Mouse (Mus musculus): ENCODE data around the gene Plekha4. TPM values are rescaled to one million over a fixed set of nuclear protein-coding genes. Genes with fewer than 3 reads are reported as not detected.

The Plekha4 gene
- polyA plus RNA-seq, 1 experiment, result 12.9 TPM

DNA sequence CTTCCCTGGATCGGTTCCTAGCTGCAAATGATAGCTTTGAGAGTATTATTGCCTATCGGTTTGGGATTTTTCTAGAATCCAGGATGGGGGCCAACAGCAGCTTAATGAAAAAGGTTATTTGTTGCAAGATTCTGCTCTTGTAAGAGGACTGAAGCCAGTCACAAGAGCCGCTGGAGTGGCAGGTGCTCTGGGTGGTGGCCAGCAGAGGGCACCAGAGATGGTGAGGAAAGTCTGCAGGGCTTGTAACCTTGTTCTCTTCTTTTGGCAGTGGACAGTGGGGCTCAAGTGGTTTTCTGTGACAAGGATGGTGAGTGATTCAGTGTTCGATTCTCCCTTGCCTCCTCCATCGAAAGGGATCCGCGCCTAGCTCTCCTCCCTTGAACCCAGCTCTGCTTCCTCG lies 29.7 kb downstream of the Plekha4 start:
- peaks cover 2% of the 10 kb centered on the region for H3K4me1 ChIP-seq (ENCODE audit: control insufficient read depth, insufficient read depth, low read length)
- TF ChIP-seq POLR2A (IDR thresholded peaks at IDR 0.05; ENCODE audit: control insufficient read depth, low read depth, low read length) (no peak), CTCF (IDR thresholded peaks at IDR 0.05; ENCODE audit: control insufficient read depth, insufficient read depth, insufficient replicate concordance, low read depth, low read length) (peak; percentile 70; the same call in 1 of the 2 replicates)
- H3K36me3 ChIP-seq (ENCODE audit: control insufficient read depth, insufficient read depth, low read length), result no peaks in the 10 kb centered on the region
- no peaks in the 10 kb centered on the region for H3K27me3 ChIP-seq (ENCODE audit: control insufficient read depth, insufficient read depth, low read length)
- H3K4me3 ChIP-seq (ENCODE audit: control insufficient read depth, low read depth, low read length), result no peak overlapping the region
- no peak overlapping the region for H3K27ac ChIP-seq (ENCODE audit: control insufficient read depth, insufficient read depth, low read depth, low read length)

DNA sequence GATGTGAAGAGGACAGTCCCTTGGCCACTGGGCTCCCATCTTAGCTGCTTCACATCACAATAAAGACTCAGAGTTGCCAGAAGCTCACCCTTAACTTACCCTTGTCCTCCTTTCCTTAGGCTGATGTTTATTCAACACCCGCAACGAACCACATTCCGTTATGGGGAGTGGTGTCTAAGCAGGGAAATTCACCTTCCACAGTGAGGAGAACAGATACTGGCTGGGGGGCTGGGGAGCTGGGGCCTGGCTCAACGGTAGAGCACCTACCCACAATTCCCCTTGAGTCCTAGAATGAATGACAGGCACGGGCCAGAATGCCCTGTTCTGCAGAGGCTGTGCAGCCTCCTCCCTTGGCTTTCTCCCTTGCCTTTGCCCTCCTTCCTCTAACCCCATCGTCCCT lies 32.8 kb downstream of the Plekha4 start:
- H3K4me3 ChIP-seq (ENCODE audit: control insufficient read depth, low read depth, low read length), result no peak overlapping the region
- no peak overlapping the region for H3K27ac ChIP-seq (ENCODE audit: control insufficient read depth, insufficient read depth, low read depth, low read length)
- no peaks in the 10 kb centered on the region for H3K36me3 ChIP-seq (ENCODE audit: control insufficient read depth, insufficient read depth, low read length)
- H3K4me1 ChIP-seq (ENCODE audit: control insufficient read depth, insufficient read depth, low read length), result peaks cover 8% of the 10 kb centered on the region
- TF ChIP-seq POLR2A (IDR thresholded peaks at IDR 0.05; ENCODE audit: control insufficient read depth, low read depth, low read length), result no peak
- no peak for TF ChIP-seq CTCF (IDR thresholded peaks at IDR 0.05; ENCODE audit: control insufficient read depth, insufficient read depth, insufficient replicate concordance, low read depth, low read length)
- no peaks in the 10 kb centered on the region for H3K27me3 ChIP-seq (ENCODE audit: control insufficient read depth, insufficient read depth, low read length)

DNA sequence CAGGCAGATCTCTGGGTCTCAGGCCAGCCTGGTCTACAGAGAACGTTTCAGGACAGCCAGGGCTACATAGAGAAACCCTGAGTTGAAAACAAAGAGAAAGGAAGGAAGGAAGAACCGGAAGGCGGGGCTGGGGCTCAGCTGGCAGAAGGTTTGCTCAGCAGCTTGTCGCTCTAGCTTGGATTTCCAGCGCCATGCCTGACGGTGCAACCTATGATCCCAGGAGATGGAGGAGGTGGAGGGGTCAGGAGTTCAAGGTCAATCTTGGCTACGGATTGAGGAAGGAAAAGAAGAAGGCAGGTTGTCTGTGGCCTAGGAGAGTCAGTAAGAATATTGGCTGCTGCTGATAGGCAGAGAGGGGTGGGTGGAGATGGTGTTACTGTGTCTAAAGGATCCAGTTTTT lies 34.1 kb downstream of the Plekha4 start:
- Histone ChIP-seq H3K4me1 (ENCODE audit: control insufficient read depth, insufficient read depth, low read length) (peaks cover 8% of the 10 kb centered on the region), H3K36me3 (ENCODE audit: control insufficient read depth, insufficient read depth, low read length) (no peaks in the 10 kb centered on the region), H3K4me3 (ENCODE audit: control insufficient read depth, low read depth, low read length) (no peak overlapping the region), H3K27ac (ENCODE audit: control insufficient read depth, insufficient read depth, low read depth, low read length) (no peak overlapping the region), H3K27me3 (ENCODE audit: control insufficient read depth, insufficient read depth, low read length) (no peaks in the 10 kb centered on the region)
- no peak for TF ChIP-seq POLR2A (IDR thresholded peaks at IDR 0.05; ENCODE audit: control insufficient read depth, low read depth, low read length)
- TF ChIP-seq CTCF (IDR thresholded peaks at IDR 0.05; ENCODE audit: control insufficient read depth, insufficient read depth, insufficient replicate concordance, low read depth, low read length), result no peak

DNA sequence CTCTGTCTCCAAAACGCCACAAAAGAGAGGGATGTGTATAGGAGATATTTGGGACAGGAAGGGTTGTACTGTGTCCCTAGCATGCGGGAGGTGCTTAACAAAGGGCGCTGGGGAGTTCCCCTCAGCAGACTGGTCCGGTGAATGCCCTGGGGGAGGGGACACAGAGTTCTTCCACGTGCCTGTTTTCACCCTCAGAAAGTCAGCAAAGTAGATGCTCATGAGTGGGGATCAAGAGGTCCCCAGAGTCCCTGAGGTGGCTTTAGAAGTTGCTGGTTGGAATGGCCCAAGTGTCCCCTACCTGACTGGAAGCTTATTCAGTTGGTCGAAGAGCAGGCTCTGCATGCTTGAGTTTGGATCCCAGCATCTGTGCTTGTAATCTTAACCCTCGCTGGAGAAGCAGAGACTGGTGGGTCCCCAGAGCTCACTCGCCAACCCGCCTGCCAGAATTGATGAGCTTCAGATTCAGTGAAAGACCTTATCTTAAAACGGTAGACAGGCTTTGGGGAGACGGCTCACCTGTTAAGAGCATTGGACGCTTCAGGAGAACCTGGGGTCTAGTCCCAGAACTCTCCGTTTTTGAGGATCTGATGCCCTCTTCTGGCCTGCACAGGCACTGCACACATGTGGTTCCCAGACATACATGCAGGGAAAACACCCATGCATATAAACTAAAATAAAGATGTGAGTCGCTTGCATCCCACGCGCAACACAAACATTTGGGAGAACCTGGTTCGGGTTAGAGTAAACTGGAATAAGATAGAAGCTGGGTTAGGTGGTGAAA lies 34.9 kb downstream of the Plekha4 start:
- Histone ChIP-seq H3K36me3 (ENCODE audit: control insufficient read depth, insufficient read depth, low read length) (no peaks in the 10 kb centered on the region), H3K4me3 (ENCODE audit: control insufficient read depth, low read depth, low read length) (no peak overlapping the region), H3K27ac (ENCODE audit: control insufficient read depth, insufficient read depth, low read depth, low read length) (no peak overlapping the region), H3K27me3 (ENCODE audit: control insufficient read depth, insufficient read depth, low read length) (no peaks in the 10 kb centered on the region), H3K4me1 (ENCODE audit: control insufficient read depth, insufficient read depth, low read length) (peaks cover 8% of the 10 kb centered on the region)
- TF ChIP-seq CTCF (IDR thresholded peaks at IDR 0.05; ENCODE audit: control insufficient read depth, insufficient read depth, insufficient replicate concordance, low read depth, low read length), result peak; percentile 73
- no peak for TF ChIP-seq POLR2A (IDR thresholded peaks at IDR 0.05; ENCODE audit: control insufficient read depth, low read depth, low read length)

DNA sequence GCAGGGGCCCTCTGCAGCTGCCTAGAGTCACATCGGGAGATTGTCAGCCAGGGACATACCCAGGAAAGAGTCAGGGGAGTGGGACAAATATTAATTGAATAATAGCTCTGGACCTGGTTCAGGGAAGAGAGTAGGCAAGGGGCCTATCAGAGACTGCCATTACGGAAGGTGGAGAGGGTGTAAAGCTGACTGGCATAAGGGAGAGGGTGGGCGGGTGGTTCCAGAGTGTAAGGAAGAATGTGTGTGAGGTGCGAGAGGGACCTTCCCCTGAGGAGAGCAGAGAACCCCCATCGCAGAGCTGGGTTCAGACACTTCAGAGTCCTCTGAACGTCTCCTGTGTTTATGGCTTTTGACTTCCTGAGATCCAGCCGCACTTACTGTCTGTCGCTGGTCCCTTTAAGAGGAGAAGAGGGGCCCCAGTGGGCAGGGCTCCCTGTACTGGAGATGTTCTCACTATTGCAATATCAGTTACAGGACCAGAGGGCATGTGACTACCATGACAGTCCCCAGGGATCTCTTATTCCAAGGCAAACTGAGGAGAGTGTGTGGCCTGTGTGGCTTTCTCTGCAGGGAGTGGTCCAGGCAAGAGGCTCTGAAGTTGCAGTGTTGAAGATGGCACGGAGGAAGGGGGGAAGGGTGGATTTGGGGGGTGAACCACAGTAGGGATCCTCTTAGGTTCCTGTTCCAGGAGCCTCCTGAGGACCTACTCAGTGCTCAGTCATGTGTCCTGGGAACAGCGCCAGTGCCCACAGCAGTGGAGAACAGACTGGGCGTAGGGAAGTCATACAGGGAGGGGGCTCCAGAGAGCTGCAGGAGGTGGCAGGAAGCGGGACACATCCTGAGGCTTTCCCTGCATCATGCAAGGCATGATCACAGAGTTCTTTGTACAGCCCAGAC lies 35.7 kb downstream of the Plekha4 start:
- no peaks in the 10 kb centered on the region for H3K27me3 ChIP-seq (ENCODE audit: control insufficient read depth, insufficient read depth, low read length)
- no peaks in the 10 kb centered on the region for H3K36me3 ChIP-seq (ENCODE audit: control insufficient read depth, insufficient read depth, low read length)
- H3K4me1 ChIP-seq (ENCODE audit: control insufficient read depth, insufficient read depth, low read length), result peaks cover 8% of the 10 kb centered on the region
- no peak for TF ChIP-seq POLR2A (IDR thresholded peaks at IDR 0.05; ENCODE audit: control insufficient read depth, low read depth, low read length)
- TF ChIP-seq CTCF (IDR thresholded peaks at IDR 0.05; ENCODE audit: control insufficient read depth, insufficient read depth, insufficient replicate concordance, low read depth, low read length), result no peak
- H3K4me3 ChIP-seq (ENCODE audit: control insufficient read depth, low read depth, low read length), result no peak overlapping the region
- no peak overlapping the region for H3K27ac ChIP-seq (ENCODE audit: control insufficient read depth, insufficient read depth, low read depth, low read length)

DNA sequence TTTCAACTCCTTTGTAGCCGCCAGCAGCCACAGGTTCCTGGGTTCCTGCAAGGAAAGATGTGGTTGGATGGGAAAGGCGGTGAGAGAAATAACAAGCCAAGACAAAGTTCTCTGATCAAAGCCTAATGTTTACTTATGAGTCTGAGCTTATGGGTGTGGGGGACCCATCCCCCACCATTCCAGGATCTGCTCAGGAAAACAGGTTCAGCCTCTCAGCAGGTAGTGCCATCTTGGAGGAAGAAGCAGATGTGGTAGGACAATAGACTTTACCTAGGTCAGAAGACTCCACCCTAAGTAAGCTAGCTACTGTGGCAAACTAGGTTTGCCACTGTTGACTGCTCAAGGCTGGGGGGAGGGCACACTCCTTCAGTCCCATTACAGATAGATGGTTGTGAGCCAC lies 38.7 kb downstream of the Plekha4 start:
- TF ChIP-seq CTCF (IDR thresholded peaks at IDR 0.05; ENCODE audit: control insufficient read depth, insufficient read depth, insufficient replicate concordance, low read depth, low read length) (no peak), POLR2A (IDR thresholded peaks at IDR 0.05; ENCODE audit: control insufficient read depth, low read depth, low read length) (no peak)
- H3K27ac ChIP-seq (ENCODE audit: control insufficient read depth, insufficient read depth, low read depth, low read length), result no peak overlapping the region

DNA sequence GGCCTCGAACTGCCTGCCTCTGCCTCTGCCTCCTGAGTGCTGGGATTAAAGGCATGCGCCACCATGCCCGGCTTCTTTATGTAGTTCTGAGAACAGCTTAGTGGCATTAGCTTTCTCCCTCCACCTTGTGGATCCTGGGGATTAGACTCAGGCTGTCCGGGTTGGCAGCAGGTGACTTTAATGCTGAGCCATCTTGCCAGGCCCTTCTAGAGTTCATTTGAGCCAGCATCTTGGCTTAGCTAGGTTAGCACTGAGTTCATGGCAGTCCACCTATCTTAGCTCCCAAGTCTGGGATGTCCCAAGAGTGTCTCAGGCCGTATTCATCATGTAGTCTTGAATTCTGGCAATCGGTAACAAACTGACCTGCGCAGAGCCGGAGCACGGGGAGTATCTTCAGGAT lies 39.3 kb downstream of the Plekha4 start:
- TF ChIP-seq POLR2A (IDR thresholded peaks at IDR 0.05; ENCODE audit: control insufficient read depth, low read depth, low read length) (no peak), CTCF (IDR thresholded peaks at IDR 0.05; ENCODE audit: control insufficient read depth, insufficient read depth, insufficient replicate concordance, low read depth, low read length) (no peak)
- H3K4me3 ChIP-seq (ENCODE audit: control insufficient read depth, low read depth, low read length), result no peak overlapping the region

More for the DNA sequence above, 38.7 kb downstream of the Plekha4 start:
- Histone ChIP-seq H3K36me3 (ENCODE audit: control insufficient read depth, insufficient read depth, low read length) (no peaks in the 10 kb centered on the region), H3K4me3 (ENCODE audit: control insufficient read depth, low read depth, low read length) (no peak overlapping the region), H3K4me1 (ENCODE audit: control insufficient read depth, insufficient read depth, low read length) (peaks cover 17% of the 10 kb centered on the region), H3K27me3 (ENCODE audit: control insufficient read depth, insufficient read depth, low read length) (no peaks in the 10 kb centered on the region)

More for the DNA sequence above, 39.3 kb downstream of the Plekha4 start:
- Histone ChIP-seq H3K4me1 (ENCODE audit: control insufficient read depth, insufficient read depth, low read length) (peaks cover 19% of the 10 kb centered on the region), H3K27me3 (ENCODE audit: control insufficient read depth, insufficient read depth, low read length) (no peaks in the 10 kb centered on the region), H3K27ac (ENCODE audit: control insufficient read depth, insufficient read depth, low read depth, low read length) (no peak overlapping the region), H3K36me3 (ENCODE audit: control insufficient read depth, insufficient read depth, low read length) (no peaks in the 10 kb centered on the region)

All from testis, adult 2 months (tissue).